Mouse (Mus musculus) adrenal gland, postnatal 25 days (tissue): Measurements from ENCODE around the gene Bnip2. TPM values are rescaled to one million over a fixed set of nuclear protein-coding genes. Genes with fewer than 3 reads are reported as not detected.

ENCODE experiments used
- DNase-seq: peaks from one replicate; pipeline ENCODE4 v3.0.0; 2021; ENCODE audit warnings: mixed read lengths
- total RNA-seq: library from RNA; stranded (reverse); gene quantifications from 2 replicates; pipeline ENCODE4 v1.2.3, GENCODE M21; 2021

Gene Bnip2
- total RNA-seq, 1 experiment from 2014 or later: 103 TPM

GRCm38 (mm10) chr9:70048280-70048679 is 59.0 kb downstream of the Bnip2 start:
- DNase-seq: no peak

- no peak for DNase-seq
These were observed 59.6 kb downstream of the Bnip2 start for GRCm38 (mm10) chr9:70048751-70049415.

- no peak for DNase-seq
These were observed 60.1 kb downstream of the Bnip2 start for GRCm38 (mm10) chr9:70049416-70049783.

- no peak for DNase-seq
These were observed 60.6 kb downstream of the Bnip2 start for GRCm38 (mm10) chr9:70049839-70050238.

GRCm38 (mm10) chr9:70052730-70053129 is 63.5 kb downstream of the Bnip2 start:
- DNase-seq: no peak

- no peak for DNase-seq
These were observed 64.1 kb downstream of the Bnip2 start for GRCm38 (mm10) chr9:70053411-70053810.

Other genes with a start within 250 kb of the Bnip2 start
- gene Foxb1, start 228.5 kb upstream of the Bnip2 start, total RNA-seq: not detected in 2 replicates
- 94.9 and 99.8 TPM in 2 replicates for gene Gtf2a2, start 23.1 kb downstream of the Bnip2 start, total RNA-seq
- gene Gcnt3, start 48.6 kb downstream of the Bnip2 start, total RNA-seq: not detected in 2 replicates
- gene Fam81a, start 153.1 kb downstream of the Bnip2 start, total RNA-seq: 4.0 and 4.1 TPM in 2 replicates
- 24.5 TPM in 2 replicates for gene Myo1e, start 217.9 kb downstream of the Bnip2 start, total RNA-seq